Mouse (Mus musculus) mesoderm, embryonic 11.5 days (tissue): Measurements from ENCODE around the gene Cacna1d.

Experiments used
- DNase-seq: peaks from one replicate; pipeline ENCODE4 v3.0.0-alpha.2; 2012; ENCODE audit warnings: low read depth, low spot score

Gene Cacna1d

GRCm38 (mm10) chr14:30271856-30272255 lies 219.4 kb downstream of the Cacna1d start:
- no peak for DNase-seq

GRCm38 (mm10) chr14:30270350-30270749 lies 220.9 kb downstream of the Cacna1d start:
- DNase-seq = no peak

- DNase-seq = no peak
Observed at GRCm38 (mm10) chr14:30265728-30266127, 225.5 kb downstream of the Cacna1d start.

- DNase-seq = no peak
Observed at GRCm38 (mm10) chr14:30261561-30262251, 229.5 kb downstream of the Cacna1d start.

GRCm38 (mm10) chr14:30257626-30258025 lies 233.6 kb downstream of the Cacna1d start:
- no peak for DNase-seq

- DNase-seq = no peak
Observed at GRCm38 (mm10) chr14:30256486-30256885, 234.8 kb downstream of the Cacna1d start.

- peak; percentile 12 for DNase-seq
Observed at GRCm38 (mm10) chr14:30255701-30256400, 235.4 kb downstream of the Cacna1d start.

- no peak for DNase-seq
Observed at GRCm38 (mm10) chr14:30254776-30255175, 236.5 kb downstream of the Cacna1d start.

- no peak for DNase-seq
Observed at GRCm38 (mm10) chr14:30252824-30253223, 238.4 kb downstream of the Cacna1d start.

GRCm38 (mm10) chr14:30251351-30251750 lies 239.9 kb downstream of the Cacna1d start:
- no peak for DNase-seq

- no peak for DNase-seq
Observed at GRCm38 (mm10) chr14:30249591-30249990, 241.7 kb downstream of the Cacna1d start.

GRCm38 (mm10) chr14:30248811-30249210 lies 242.4 kb downstream of the Cacna1d start:
- no peak for DNase-seq

GRCm38 (mm10) chr14:30248121-30248520 lies 243.1 kb downstream of the Cacna1d start:
- DNase-seq = no peak

GRCm38 (mm10) chr14:30247606-30248005 lies 243.6 kb downstream of the Cacna1d start:
- DNase-seq = no peak

GRCm38 (mm10) chr14:30244776-30245175 lies 246.5 kb downstream of the Cacna1d start:
- DNase-seq = no peak

GRCm38 (mm10) chr14:30242818-30243205 lies 248.4 kb downstream of the Cacna1d start:
- no peak for DNase-seq

- no peak for DNase-seq
Observed at GRCm38 (mm10) chr14:30242166-30242817, 249.0 kb downstream of the Cacna1d start.

- no peak for DNase-seq
Observed at GRCm38 (mm10) chr14:30240916-30241515, 250.2 kb downstream of the Cacna1d start.

GRCm38 (mm10) chr14:30238807-30239206 lies 252.4 kb downstream of the Cacna1d start:
- DNase-seq = no peak

GRCm38 (mm10) chr14:30225161-30225560 lies 266.1 kb downstream of the Cacna1d start:
- no peak for DNase-seq

- no peak for DNase-seq
Observed at GRCm38 (mm10) chr14:30222101-30222500, 269.2 kb downstream of the Cacna1d start.

GRCm38 (mm10) chr14:30219851-30220250 lies 271.4 kb downstream of the Cacna1d start:
- DNase-seq = peak; percentile 42
